Mouse (Mus musculus) cortical plate, adult 2 months (tissue): Measurements from ENCODE around the gene Pcsk6. TPM values are rescaled to one million over a fixed set of nuclear protein-coding genes. Genes with fewer than 3 reads are reported as not detected.
"Not testable (repeated sequence)": the region's sequence is repeated elsewhere in the genome, so short reads cannot be mapped to it uniquely, and the experiment has no call there.

Experiments used
- H3K27ac ChIP-seq: fragments of 200-500 bp; 2 replicates; pipeline ENCODE4 v1.5.1; 2012; ENCODE audit warnings: low read length, control low read depth, inconsistent platforms; ENCODE audit not compliant: insufficient read depth
- H3K4me1 ChIP-seq: fragments of 200-500 bp; 2 replicates; pipeline ENCODE4 v1.6.1; 2011; ENCODE audit warnings: low read length; ENCODE audit not compliant: control insufficient read depth, insufficient read depth
- H3K4me3 ChIP-seq: fragments of 200-500 bp; 2 replicates; pipeline ENCODE4 v1.5.1; 2011; ENCODE audit warnings: mild to moderate bottlenecking, low read length, control low read depth; ENCODE audit not compliant: insufficient read depth
- CTCF ChIP-seq: fragments of 200-500 bp; IDR thresholded peaks from 2 replicates; pipeline ENCODE4 v1.5.1; 2011; ENCODE audit warnings: mild to moderate bottlenecking, control low read depth, low read length; ENCODE audit not compliant: insufficient read depth; ENCODE audit errors: extremely low read depth
- POLR2A ChIP-seq: fragments of 200-500 bp; IDR thresholded peaks from 2 replicates; pipeline ENCODE4 v1.6.1; 2011; ENCODE audit warnings: mild to moderate bottlenecking, low read length, control low read depth; ENCODE audit not compliant: insufficient read depth; ENCODE audit errors: extremely low read depth
- polyA plus RNA-seq: library from polyadenylated mRNA; depleted of rRNA; stranded (reverse); fragments of >200 nt; gene quantifications from 2 replicates; pipeline ENCODE4 v1.2.3, GENCODE M21; 2012

Pcsk6 gene
- polyA plus RNA-seq, 1 experiment = 14.9 TPM

DNA sequence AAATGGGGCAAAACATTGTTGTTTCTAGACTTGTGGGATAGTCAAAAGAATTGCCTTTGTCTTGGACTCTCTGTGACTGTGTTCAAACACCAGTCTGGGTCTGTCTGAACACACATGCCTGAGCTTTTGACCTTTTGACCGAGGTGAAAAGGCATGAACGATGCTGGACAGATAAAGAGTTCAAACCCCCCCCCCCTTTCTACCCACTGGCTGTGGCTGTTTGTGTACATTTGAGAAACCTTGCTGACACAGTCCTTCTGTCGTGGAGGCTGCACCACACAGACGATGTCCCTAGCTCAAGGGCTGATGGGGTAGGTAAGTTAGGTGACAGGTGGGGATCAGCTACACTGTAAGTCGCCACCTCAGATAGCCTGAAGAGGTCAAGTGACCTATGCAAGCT is 67.9 kb downstream of the Pcsk6 start:
- no peak overlapping the region for H3K27ac ChIP-seq
- no peak for TF ChIP-seq CTCF
- TF ChIP-seq POLR2A = no peak
- no peak overlapping the region for H3K4me3 ChIP-seq
- H3K4me1 ChIP-seq = no peaks in the 10 kb centered on the region

DNA sequence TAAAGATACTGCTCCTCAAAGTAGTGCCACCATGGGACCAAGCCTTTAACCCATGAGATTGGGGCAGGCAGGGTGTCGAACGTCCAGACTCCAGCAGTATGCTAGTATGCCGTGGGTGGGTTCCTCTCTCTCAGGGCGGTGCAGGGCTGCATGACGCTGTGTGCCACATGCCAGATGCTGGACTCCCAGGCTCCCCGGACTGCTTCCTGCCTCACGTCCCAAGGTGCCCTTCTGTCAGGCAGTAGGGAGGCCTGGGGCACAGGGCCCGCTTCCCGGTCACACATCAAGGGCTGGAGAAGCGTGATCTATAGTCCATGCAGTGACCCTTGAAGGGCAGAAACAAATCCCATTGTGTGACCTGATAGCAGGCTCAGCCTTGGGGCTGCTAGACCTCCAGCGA is 68.9 kb downstream of the Pcsk6 start:
- H3K27ac ChIP-seq = no peak overlapping the region
- no peak overlapping the region for H3K4me3 ChIP-seq
- no peak for TF ChIP-seq CTCF
- no peak for TF ChIP-seq POLR2A
- no peaks in the 10 kb centered on the region for H3K4me1 ChIP-seq

DNA sequence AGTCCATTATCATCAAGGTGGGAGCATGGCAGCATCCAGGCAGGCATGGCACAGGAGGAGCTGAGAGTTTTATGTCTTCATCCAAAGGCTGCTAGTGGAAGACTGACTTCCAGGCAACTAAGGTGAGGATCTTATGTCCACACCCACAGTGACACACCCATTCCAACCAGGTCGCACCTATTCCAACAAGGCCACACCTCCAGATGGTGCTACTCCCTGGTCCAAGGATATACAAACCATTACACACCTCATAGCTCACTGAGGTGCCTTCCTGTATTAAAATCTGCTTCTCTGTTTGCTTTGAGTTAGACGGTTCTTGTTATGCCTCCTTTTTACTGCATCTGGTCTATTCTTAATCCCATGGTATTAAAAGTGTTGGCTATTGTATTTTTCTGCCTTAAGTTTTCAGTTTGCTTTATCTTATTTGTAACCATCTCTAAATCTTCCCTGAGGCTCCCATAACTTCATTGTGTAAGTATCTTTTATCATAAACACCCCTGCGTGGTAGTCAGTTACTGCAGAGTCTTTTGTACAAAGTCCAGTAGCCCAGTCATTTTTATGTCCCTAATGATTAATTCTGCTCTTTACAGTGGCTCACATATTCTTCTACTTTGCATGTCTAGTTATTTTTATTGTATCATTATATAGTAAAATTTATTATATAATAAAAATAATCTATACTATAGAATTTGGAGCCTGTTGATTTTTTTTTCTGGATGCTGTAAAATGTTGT is 72.9 kb downstream of the Pcsk6 start:
- H3K4me3 ChIP-seq, H3K4me1 ChIP-seq, H3K27ac ChIP-seq: not testable (repeated sequence)

DNA sequence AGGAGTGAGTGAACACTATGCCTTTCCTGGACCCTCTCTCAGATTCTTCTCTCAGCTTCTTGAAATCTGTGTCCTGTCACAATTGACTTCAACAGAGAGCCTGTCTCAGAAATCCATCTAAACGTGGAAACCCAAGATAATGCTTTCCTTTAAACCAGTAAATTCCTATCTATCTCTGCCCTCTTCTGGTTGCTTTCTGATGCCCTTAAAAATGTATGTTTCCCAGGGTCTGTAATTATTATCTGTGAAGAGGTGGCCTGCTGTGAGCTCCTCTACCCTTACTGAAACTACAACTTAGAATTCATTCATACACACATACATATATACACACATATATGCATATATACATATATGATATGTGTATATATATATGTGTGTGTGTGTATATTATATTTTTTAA is 73.7 kb downstream of the Pcsk6 start:
- no peak overlapping the region for H3K27ac ChIP-seq

DNA sequence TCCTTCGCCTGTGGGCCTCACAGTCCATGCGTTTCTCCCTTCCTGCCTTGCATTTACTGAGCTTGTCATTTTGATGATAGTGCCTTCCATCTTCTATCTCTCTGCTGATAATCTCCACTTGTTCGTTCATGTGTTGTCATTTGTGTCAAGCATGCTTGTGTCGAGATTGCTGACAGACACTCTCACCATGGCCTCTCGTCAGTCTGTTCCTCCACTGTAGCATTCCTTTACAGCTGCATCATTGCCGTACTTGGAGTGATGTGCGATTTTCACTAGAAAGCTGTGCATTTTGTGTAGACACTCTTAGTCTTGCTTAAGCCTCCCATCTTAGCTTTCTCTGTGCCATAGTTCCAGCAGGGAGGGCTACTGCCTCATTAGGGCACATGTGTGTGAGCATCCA is 79.5 kb downstream of the Pcsk6 start:
- TF ChIP-seq CTCF (no peak), POLR2A (no peak)
- Histone ChIP-seq H3K27ac (no peak overlapping the region), H3K4me3 (no peak overlapping the region), H3K4me1 (no peaks in the 10 kb centered on the region)

More for the DNA sequence above, 73.7 kb downstream of the Pcsk6 start:
- TF ChIP-seq CTCF (no peak), POLR2A (no peak)
- H3K4me3 ChIP-seq = no peak overlapping the region
- H3K4me1 ChIP-seq = no peaks in the 10 kb centered on the region

DNA sequence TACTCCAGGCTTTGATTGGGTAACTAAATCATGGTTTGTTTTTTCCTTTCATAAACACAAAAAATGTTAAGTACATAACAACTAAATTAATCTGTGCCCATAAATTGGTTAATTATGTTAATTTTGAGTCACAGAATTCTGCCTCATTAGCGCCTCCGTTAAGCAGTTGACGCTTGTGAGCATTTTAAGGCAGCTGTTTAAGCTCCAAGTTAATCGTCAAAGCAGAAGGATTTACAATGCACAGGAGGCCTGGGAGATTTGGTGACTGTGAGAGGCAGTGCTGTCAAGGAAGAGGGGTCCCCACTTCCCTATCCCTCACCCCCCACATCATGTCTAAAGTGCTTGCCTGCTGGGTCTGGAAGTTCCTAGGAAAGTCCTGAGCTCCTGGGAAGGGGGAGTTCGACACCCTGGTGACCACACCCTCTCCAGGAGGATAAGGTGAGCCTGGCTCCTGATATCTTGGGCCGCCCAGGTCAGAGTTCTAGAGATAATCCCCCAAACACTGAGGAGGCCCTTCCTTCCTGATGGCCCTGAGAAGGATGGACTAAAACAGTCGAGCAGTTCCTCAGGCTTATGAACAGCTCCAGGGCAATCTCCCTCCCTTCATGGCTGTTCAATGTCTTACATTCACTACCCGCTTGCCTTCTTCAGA is 83.9 kb downstream of the Pcsk6 start:
- H3K27ac ChIP-seq = no peak overlapping the region
- H3K4me3 ChIP-seq = no peak overlapping the region
- H3K4me1 ChIP-seq = no peaks in the 10 kb centered on the region
- TF ChIP-seq POLR2A (no peak), CTCF (no peak)

DNA sequence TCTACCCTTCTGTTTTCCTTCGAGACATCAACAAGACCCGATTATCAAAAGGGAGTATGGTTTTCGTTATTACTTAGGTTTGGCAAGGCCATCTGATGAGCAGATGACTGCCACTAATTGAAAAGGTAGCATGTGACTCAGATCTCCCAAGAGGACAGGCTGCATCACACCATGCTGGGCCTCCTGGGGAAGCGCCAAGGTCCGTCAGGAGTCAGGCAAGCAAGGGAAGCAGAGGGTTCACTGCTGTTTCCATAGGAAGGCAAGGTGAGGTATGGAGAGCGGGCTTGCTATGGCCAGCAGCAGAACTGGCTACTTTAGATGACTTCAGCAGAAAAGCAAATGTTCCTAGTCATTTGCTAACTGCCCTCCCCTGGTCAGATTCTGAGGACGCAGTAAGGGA is 84.9 kb downstream of the Pcsk6 start:
- Histone ChIP-seq H3K4me3 (no peak overlapping the region), H3K4me1 (no peaks in the 10 kb centered on the region), H3K27ac (no peak overlapping the region)
- TF ChIP-seq POLR2A (no peak), CTCF (no peak)

DNA sequence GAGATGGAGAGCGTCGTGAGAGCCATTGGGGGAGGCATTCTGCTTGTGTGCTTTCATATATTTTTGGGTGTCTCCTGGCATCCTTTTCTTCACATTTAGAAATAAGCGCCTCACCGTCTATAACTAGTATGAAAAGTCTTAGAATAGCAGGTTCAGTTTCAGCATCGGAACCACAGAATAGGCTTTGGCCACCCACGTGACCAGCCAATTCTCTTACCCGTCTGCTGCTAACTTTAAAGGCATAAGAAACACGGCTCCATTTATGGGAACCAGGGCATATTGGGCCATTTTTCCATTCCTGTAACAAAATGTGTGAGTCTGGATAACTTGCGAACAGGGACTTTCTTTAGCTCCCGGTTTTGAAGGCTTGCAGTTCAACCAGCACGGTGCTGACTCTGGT is 87.4 kb downstream of the Pcsk6 start:
- H3K4me3 ChIP-seq = no peak overlapping the region
- H3K27ac ChIP-seq = no peak overlapping the region
- no peak for TF ChIP-seq CTCF
- no peak for TF ChIP-seq POLR2A
- H3K4me1 ChIP-seq = no peaks in the 10 kb centered on the region

DNA sequence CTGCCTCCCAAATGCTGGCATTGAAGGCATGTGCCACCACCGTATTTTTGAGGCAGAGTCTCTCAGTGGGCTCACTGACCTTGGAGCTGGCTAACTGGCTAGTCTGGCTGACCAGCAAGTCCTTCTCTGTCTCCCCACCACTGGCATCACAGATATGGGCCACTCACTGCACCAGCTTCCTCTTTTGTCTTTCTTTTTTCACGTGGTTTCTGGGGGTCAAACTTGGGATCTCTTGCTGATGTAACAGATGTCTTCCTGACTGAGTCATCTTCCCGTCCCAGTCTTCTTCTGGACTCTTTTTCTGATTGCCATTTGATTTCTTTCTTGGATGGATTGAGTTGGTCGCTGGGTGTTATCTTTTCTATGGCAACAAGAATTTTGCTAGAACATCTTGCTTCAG is 93.0 kb downstream of the Pcsk6 start:
- no peak for TF ChIP-seq POLR2A
- TF ChIP-seq CTCF = no peak
- Histone ChIP-seq H3K27ac (no peak overlapping the region), H3K4me1 (no peaks in the 10 kb centered on the region), H3K4me3 (no peak overlapping the region)
